Mouse (Mus musculus) erythroblast, embryonic 14.5 days (primary cell): ENCODE results near the gene Tcf12. TPM values are rescaled to one million over a fixed set of nuclear protein-coding genes. Genes with fewer than 3 reads are reported as not detected.

Experiments
- H3K27me3 ChIP-seq: 2 replicates; pipeline ENCODE4 v1.6.1; 2012; ENCODE audit warnings: inconsistent platforms; ENCODE audit not compliant: control insufficient read depth
- H3K36me3 ChIP-seq: 2 replicates; pipeline ENCODE4 v1.6.1; 2012; ENCODE audit warnings: mild to moderate bottlenecking, inconsistent platforms; ENCODE audit not compliant: control insufficient read depth
- H3K4me1 ChIP-seq: 2 replicates; pipeline ENCODE4 v1.6.1; 2012; ENCODE audit warnings: inconsistent platforms; ENCODE audit not compliant: control insufficient read depth
- H3K4me3 ChIP-seq: replicated peaks from 2 replicates; pipeline ENCODE3; 2012; ENCODE audit warnings: moderate library complexity, mild to moderate bottlenecking, inconsistent platforms
- H3K9me3 ChIP-seq: 2 replicates; pipeline ENCODE4 v1.6.1; 2012; ENCODE audit warnings: low read length, inconsistent platforms, mixed read lengths; ENCODE audit not compliant: control insufficient read depth
- GATA1 ChIP-seq: IDR thresholded peaks from 2 replicates; pipeline ENCODE4 v1.6.1; 2012; ENCODE audit warnings: low read length, inconsistent platforms, mixed read lengths
- TAL1 ChIP-seq: IDR thresholded peaks from 3 replicates; pipeline ENCODE4 v1.6.1; 2012; ENCODE audit warnings: low read length, inconsistent platforms, mixed read lengths
- polyA plus RNA-seq: library from polyadenylated mRNA; stranded (reverse); fragments of >175 nt; gene quantifications from 2 replicates; pipeline ENCODE4 v1.2.3, GENCODE M21; 2012

The Tcf12 gene
- polyA plus RNA-seq, 1 experiment, result 1.2 TPM

DNA sequence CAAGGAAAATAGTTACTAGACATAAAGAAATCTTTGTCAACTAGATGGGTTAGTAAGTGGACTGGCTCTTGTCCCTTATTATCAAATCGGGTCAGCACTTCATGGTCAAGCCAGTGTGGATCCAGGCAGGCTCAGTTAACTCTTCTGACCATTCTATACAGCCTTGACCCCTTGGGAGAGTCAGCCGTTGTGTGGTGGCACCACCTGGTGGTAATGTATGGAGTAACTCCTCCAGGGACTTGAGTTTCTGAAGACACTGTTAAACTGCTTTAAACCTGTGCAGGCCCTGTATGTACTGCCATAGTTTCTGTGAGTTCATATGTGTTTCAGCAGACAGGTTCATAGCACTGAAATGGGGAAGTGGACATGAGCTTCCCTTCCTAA is 305.3 kb downstream of the Tcf12 start:
- no peaks in the 10 kb centered on the region for H3K4me1 ChIP-seq
- H3K4me3 ChIP-seq, result no peak overlapping the region
- H3K36me3 ChIP-seq, result no peaks in the 10 kb centered on the region
- no peaks in the 10 kb centered on the region for H3K9me3 ChIP-seq
- TF ChIP-seq TAL1, result no peak
- TF ChIP-seq GATA1, result no peak
- H3K27me3 ChIP-seq, result no peaks in the 10 kb centered on the region

DNA sequence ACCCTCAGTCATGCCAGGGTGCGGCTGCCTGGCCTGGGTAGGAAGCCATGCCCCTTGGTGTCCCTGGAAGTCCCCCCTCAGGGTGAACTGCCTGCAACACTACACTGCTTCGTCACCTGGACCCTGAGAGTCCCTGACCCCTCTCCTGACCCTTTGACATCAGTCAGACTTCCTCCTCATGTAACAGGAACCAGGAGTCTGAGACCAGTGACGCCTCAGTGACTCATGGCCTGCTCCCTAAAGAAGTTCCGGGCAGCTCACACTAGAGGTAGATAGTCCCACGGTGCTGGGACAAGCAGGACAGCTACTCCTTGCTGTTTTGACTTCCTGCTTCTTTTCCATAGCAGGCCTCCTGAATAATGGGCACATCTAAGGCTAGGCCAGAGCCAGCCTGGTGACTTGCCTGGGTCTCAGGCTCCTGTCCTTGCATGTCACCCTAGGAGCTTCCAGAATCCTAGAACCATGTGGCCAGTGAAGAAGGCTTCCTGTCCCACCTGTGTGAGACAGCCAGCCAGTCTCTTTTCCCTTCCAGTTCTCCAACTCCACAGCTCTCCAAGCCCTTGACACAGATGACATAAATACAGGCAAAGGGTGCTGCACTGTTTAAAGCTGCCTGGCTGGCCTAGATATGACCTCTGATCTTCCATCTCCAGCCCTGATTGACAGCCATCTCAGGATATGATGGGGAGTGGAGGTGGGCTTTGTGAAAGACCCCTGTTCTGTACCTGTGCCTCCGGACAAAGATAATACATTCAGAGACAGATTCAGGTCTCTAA is 305.8 kb downstream of the Tcf12 start:
- H3K9me3 ChIP-seq, result no peaks in the 10 kb centered on the region
- H3K27me3 ChIP-seq, result no peaks in the 10 kb centered on the region
- no peak overlapping the region for H3K4me3 ChIP-seq
- no peaks in the 10 kb centered on the region for H3K36me3 ChIP-seq
- H3K4me1 ChIP-seq, result no peaks in the 10 kb centered on the region
- TF ChIP-seq TAL1, result no peak
- TF ChIP-seq GATA1, result no peak

- TF ChIP-seq TAL1, result no peak
- TF ChIP-seq GATA1, result no peak
- Histone ChIP-seq H3K9me3 (no peaks in the 10 kb centered on the region), H3K27me3 (no peaks in the 10 kb centered on the region), H3K4me3 (no peak overlapping the region), H3K4me1 (no peaks in the 10 kb centered on the region), H3K36me3 (no peaks in the 10 kb centered on the region)
These were observed 307.6 kb downstream of the Tcf12 start for GRCm38 (mm10) chr9:71804116-71804515.

GRCm38 (mm10) chr9:71803281-71803680 is 308.4 kb downstream of the Tcf12 start:
- TF ChIP-seq TAL1 (no peak), GATA1 (no peak)
- H3K27me3 ChIP-seq, result no peaks in the 10 kb centered on the region

GRCm38 (mm10) chr9:71799598-71799997 is 312.1 kb downstream of the Tcf12 start:
- TF ChIP-seq GATA1 (no peak), TAL1 (no peak)
- Histone ChIP-seq H3K4me3 (no peak overlapping the region), H3K27me3 (no peaks in the 10 kb centered on the region), H3K36me3 (no peaks in the 10 kb centered on the region), H3K4me1 (no peaks in the 10 kb centered on the region), H3K9me3 (no peaks in the 10 kb centered on the region)

More at GRCm38 (mm10) chr9:71803281-71803680, 308.4 kb downstream of the Tcf12 start:
- Histone ChIP-seq H3K4me3 (no peak overlapping the region), H3K36me3 (no peaks in the 10 kb centered on the region), H3K4me1 (no peaks in the 10 kb centered on the region), H3K9me3 (no peaks in the 10 kb centered on the region)

GRCm38 (mm10) chr9:71798176-71798575 is 313.5 kb downstream of the Tcf12 start:
- TF ChIP-seq TAL1, result no peak
- no peak for TF ChIP-seq GATA1
- Histone ChIP-seq H3K4me3 (no peak overlapping the region), H3K4me1 (no peaks in the 10 kb centered on the region), H3K9me3 (no peaks in the 10 kb centered on the region), H3K36me3 (no peaks in the 10 kb centered on the region), H3K27me3 (no peaks in the 10 kb centered on the region)

Other genes with a start within 250 kb of the Tcf12 start
- gene Zfp280d, start 163.0 kb upstream of the Tcf12 start, polyA plus RNA-seq, result 0.28 and 0.72 TPM in 2 replicates